Mouse (Mus musculus): Measurements from ENCODE around the gene Nubpl. TPM values are rescaled to one million over a fixed set of nuclear protein-coding genes. Genes with fewer than 3 reads are reported as not detected.

Nubpl gene
- polyA plus RNA-seq, 2 experiments: 4.9 to 11.6 TPM

- Histone ChIP-seq H3K9ac (ENCODE audit: low read depth, low read length, severe bottlenecking) (no peak overlapping the region), H3K4me2 (replicated peaks; ENCODE audit: low read depth, low read length, severe bottlenecking) (no peak overlapping the region), H3K27ac (replicated peaks; ENCODE audit: low read depth, low read length) (no peak overlapping the region), H3K36me3 (ENCODE audit: control insufficient read depth, insufficient read depth, low read length) (no peaks in the 10 kb centered on the region), H3K9me3 (ENCODE audit: control insufficient read depth, low read length) (no peaks in the 10 kb centered on the region), H3K4me3 (replicated peaks; ENCODE audit: low read length) (no peak overlapping the region), H3K4me1 (ENCODE audit: control insufficient read depth, insufficient read depth, low read length) (no peaks in the 10 kb centered on the region), H3K27me3 (ENCODE audit: control insufficient read depth, insufficient read depth, low read length) (no peaks in the 10 kb centered on the region)
- no peak for DNase-seq (ENCODE audit: low spot score)
- no peak for TF ChIP-seq POLR2A (IDR thresholded peaks at IDR 0.05; ENCODE audit: borderline replicate concordance, extremely low read depth, insufficient read depth, insufficient read length)
- WGBS: 90% methylated on average over 2 of the region's 2 CpGs
- no peak for ATAC-seq (ENCODE audit: low FRiP score, low read depth)
Observed at GRCm38 (mm10) chr12:52302961-52303360, 205.4 kb downstream of the Nubpl start.

DNA sequence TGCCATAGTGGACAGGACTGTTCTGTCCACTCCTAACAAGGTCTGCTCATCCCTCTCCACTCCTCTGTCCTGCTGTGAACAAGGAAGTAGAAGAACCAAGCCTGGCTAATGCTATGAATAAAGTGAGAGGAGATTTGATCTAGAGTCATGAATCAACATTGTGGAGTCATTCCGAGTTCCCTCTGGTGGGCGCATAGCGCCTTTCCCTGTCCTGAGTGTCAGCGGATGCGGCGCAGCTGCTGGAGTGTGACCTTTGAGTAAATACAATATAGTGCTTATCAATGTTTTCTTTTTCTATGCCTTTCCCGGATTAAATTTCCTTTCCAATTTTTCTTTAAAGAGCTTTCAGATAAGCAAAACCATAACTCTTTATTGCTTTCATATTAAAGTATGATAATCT is 208.8 kb downstream of the Nubpl start:
- H3K27me3 ChIP-seq (ENCODE audit: control insufficient read depth, insufficient read depth, low read length): no peaks in the 10 kb centered on the region
- no peak for ATAC-seq (ENCODE audit: low FRiP score, low read depth)
- no peak overlapping the region for H3K27ac ChIP-seq (replicated peaks; ENCODE audit: low read depth, low read length)
- no peak for TF ChIP-seq POLR2A (IDR thresholded peaks at IDR 0.05; ENCODE audit: borderline replicate concordance, extremely low read depth, insufficient read depth, insufficient read length)
- H3K36me3 ChIP-seq (ENCODE audit: control insufficient read depth, insufficient read depth, low read length): no peaks in the 10 kb centered on the region
- no peaks in the 10 kb centered on the region for H3K4me1 ChIP-seq (ENCODE audit: control insufficient read depth, insufficient read depth, low read length)
- no peak for DNase-seq (ENCODE audit: low spot score)
- H3K4me2 ChIP-seq (replicated peaks; ENCODE audit: low read depth, low read length, severe bottlenecking): no peak overlapping the region
- H3K9me3 ChIP-seq (ENCODE audit: control insufficient read depth, low read length): no peaks in the 10 kb centered on the region
- no peak overlapping the region for H3K4me3 ChIP-seq (replicated peaks; ENCODE audit: low read length)
- H3K9ac ChIP-seq (ENCODE audit: low read depth, low read length, severe bottlenecking): no peak overlapping the region
- WGBS: 93% methylated on average over 7 of the region's 7 CpGs

DNA sequence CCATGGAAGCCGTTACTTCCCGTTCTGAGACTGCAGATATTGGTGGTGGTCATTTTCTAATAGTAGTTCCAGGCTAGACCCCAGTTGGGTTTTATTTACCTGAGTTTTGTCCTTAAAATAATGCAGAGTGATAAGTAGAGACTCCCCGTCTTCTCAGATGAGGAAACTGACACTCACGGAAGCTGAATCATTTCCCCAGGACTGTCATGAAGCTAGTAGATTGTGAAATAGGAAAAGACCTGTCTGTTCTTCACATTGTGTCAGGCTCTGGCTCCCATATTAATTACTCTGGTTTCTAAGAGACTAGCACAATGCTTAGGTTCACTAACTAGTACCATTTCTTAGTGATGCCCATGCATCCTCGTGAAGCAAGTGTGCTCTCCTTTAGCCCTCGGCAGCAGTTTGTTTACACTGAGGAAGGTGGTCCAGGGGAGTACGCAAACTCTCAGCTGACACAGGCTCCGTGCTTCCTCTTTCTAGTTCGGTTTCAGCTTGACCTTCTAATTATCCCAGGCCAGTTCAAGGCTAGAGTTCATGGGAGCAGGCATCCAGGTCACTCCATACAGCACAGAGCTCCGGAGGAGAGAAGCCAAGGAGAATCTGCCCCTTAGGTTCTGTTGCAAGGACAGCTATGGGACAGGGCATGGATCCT is 209.9 kb downstream of the Nubpl start:
- no peak overlapping the region for H3K4me2 ChIP-seq (replicated peaks; ENCODE audit: low read depth, low read length, severe bottlenecking)
- no peak overlapping the region for H3K27ac ChIP-seq (replicated peaks; ENCODE audit: low read depth, low read length)
- no peak for TF ChIP-seq POLR2A (IDR thresholded peaks at IDR 0.05; ENCODE audit: borderline replicate concordance, extremely low read depth, insufficient read depth, insufficient read length)
- ATAC-seq (ENCODE audit: low FRiP score, low read depth) (no peak), DNase-seq (ENCODE audit: low spot score) (no peak)
- H3K27me3 ChIP-seq (ENCODE audit: control insufficient read depth, insufficient read depth, low read length): no peaks in the 10 kb centered on the region
- H3K4me1 ChIP-seq (ENCODE audit: control insufficient read depth, insufficient read depth, low read length): no peaks in the 10 kb centered on the region
- H3K36me3 ChIP-seq (ENCODE audit: control insufficient read depth, insufficient read depth, low read length): no peaks in the 10 kb centered on the region
- H3K9me3 ChIP-seq (ENCODE audit: control insufficient read depth, low read length): no peaks in the 10 kb centered on the region
- 69% methylated on average over 10 of the region's 10 CpGs for WGBS
- no peak overlapping the region for H3K9ac ChIP-seq (ENCODE audit: low read depth, low read length, severe bottlenecking)
- no peak overlapping the region for H3K4me3 ChIP-seq (replicated peaks; ENCODE audit: low read length)

GRCm38 (mm10) chr12:52308628-52309027 is 211.1 kb downstream of the Nubpl start:
- Histone ChIP-seq H3K27me3 (ENCODE audit: control insufficient read depth, insufficient read depth, low read length) (no peaks in the 10 kb centered on the region), H3K4me2 (replicated peaks; ENCODE audit: low read depth, low read length, severe bottlenecking) (no peak overlapping the region), H3K4me3 (replicated peaks; ENCODE audit: low read length) (no peak overlapping the region), H3K27ac (replicated peaks; ENCODE audit: low read depth, low read length) (no peak overlapping the region), H3K9ac (ENCODE audit: low read depth, low read length, severe bottlenecking) (no peak overlapping the region), H3K36me3 (ENCODE audit: control insufficient read depth, insufficient read depth, low read length) (no peaks in the 10 kb centered on the region), H3K4me1 (ENCODE audit: control insufficient read depth, insufficient read depth, low read length) (no peaks in the 10 kb centered on the region), H3K9me3 (ENCODE audit: control insufficient read depth, low read length) (no peaks in the 10 kb centered on the region)
- DNase-seq (ENCODE audit: low spot score) (no peak), ATAC-seq (ENCODE audit: low FRiP score, low read depth) (no peak)
- TF ChIP-seq POLR2A (IDR thresholded peaks at IDR 0.05; ENCODE audit: borderline replicate concordance, extremely low read depth, insufficient read depth, insufficient read length): no peak
- 93% methylated on average over 7 of the region's 7 CpGs for WGBS

GRCm38 (mm10) chr12:52314818-52315217 is 217.3 kb downstream of the Nubpl start:
- Histone ChIP-seq H3K4me1 (ENCODE audit: control insufficient read depth, insufficient read depth, low read length) (no peaks in the 10 kb centered on the region), H3K4me2 (replicated peaks; ENCODE audit: low read depth, low read length, severe bottlenecking) (no peak overlapping the region), H3K4me3 (replicated peaks; ENCODE audit: low read length) (no peak overlapping the region), H3K27ac (replicated peaks; ENCODE audit: low read depth, low read length) (no peak overlapping the region), H3K9me3 (ENCODE audit: control insufficient read depth, low read length) (no peaks in the 10 kb centered on the region), H3K27me3 (ENCODE audit: control insufficient read depth, insufficient read depth, low read length) (no peaks in the 10 kb centered on the region), H3K9ac (ENCODE audit: low read depth, low read length, severe bottlenecking) (no peak overlapping the region), H3K36me3 (ENCODE audit: control insufficient read depth, insufficient read depth, low read length) (no peaks in the 10 kb centered on the region)
- WGBS: 90% methylated on average over 3 of the region's 3 CpGs
- no peak for TF ChIP-seq POLR2A (IDR thresholded peaks at IDR 0.05; ENCODE audit: borderline replicate concordance, extremely low read depth, insufficient read depth, insufficient read length)
- ATAC-seq (ENCODE audit: low FRiP score, low read depth): no peak
- DNase-seq (ENCODE audit: low spot score): no peak
